Mouse (Mus musculus) CH12F3 (cell line): Measurements from ENCODE around the gene Gm49336.

ENCODE experiments used
- in situ Hi-C: fragments of 300-500 bp; cut with MboI; formaldehyde crosslinking; loops from 2 replicates; pipeline ENCODE4 v1.14.3; 2020; ENCODE audit warnings: low sequenced_read_pairs

The Gm49336 gene

DNA sequence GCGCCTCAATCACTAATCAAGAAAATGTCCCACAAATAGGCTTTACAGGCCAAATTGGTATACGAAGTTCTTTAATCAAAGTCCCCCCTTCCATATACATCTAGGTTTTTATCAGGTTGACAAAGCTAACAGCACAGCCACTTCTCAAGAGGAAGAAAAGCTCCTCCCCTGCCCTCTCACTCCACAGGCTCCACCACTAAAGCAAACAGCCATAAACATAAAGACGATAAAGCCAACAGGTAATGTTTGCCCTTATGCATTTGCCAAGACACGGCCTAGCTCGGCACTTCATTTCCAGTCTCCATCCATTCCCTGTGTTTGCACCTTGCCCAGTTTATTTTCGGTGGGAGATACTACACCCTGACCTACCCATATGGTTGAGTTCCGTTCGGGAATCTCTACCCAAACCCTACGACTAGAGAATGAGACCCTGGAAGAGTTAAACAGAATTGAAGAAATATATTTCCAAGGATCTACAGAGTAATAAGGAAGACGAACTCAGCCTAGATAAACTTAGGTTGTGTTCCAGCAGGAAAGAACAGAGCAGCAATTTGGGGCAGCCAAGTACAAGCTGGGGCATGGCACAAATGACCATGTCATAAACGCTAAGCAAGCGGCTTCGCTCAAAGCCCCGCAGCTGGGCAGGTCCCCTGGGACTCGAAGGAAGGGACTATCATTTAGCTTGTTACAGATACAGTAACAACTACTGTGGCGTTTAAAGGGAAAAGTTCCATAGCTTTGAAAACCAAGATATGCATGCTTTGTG is 80.3 kb downstream of the Gm49336 start:
- in situ Hi-C loops: no loop called here

DNA sequence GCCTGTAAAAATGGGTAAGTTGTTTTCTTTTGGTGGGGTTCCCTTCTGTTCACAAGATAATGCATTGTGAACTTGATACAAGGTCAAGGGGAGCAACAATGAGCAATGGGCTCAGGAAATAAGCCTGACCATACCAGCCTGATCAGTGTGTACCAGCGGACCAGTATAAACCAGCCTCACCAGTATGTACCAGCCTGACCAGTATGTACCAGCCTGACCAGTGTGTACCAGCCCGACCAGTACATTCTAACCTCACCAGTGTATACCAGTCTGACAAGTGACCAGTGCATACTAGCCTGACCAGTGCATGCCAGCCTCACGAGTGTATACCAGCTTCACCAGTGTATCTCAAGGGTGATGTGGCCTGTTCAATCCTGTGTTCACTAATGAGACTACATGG is 87.9 kb downstream of the Gm49336 start:
- in situ Hi-C loops: no loop called here
